Mouse (Mus musculus): ENCODE measurements around the gene Eva1c. TPM values are rescaled to one million over a fixed set of nuclear protein-coding genes. Genes with fewer than 3 reads are reported as not detected.

Eva1c gene
- polyA plus RNA-seq, 1 experiment from 2014 or later = 0.72 TPM

DNA sequence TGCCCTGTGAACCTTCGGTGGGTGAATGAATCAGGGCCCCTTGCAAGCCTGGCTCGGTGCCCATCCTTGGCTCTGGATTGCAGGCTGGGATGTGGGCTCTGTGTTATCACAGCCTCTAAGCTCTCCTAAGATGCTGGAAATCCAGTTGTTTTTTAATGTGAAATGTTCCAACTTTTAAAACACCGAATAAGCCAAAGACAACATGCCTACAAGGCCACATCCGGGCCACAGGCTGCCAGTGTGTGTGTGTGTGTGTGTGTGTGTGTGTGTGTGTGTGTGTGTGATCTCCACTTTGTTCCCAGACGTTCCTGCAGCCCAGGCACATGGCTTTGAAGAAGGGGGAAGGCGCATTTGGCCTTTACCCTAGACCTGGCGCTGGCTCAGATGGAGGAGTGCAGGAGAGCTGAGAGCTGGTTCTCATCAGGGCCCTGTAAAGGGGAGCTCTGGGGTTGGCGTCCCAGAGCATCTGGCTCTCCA, 56.0 kb downstream of the Eva1c start:
- Histone ChIP-seq H3K9me3 (ENCODE audit: control insufficient read depth, low read depth, low read length) (no peaks in the 10 kb centered on the region), H3K4me3 (ENCODE audit: low read depth, low read length) (no peak overlapping the region), H3K4me2 (replicated peaks; ENCODE audit: low read depth, low read length) (no peak overlapping the region), H3K27me3 (ENCODE audit: control insufficient read depth, insufficient read depth, low read length) (no peaks in the 10 kb centered on the region), H3K4me1 (ENCODE audit: control insufficient read depth, insufficient read depth, low read length) (no peaks in the 10 kb centered on the region), H3K36me3 (ENCODE audit: control insufficient read depth, insufficient read depth, low read length) (no peaks in the 10 kb centered on the region), H3K27ac (ENCODE audit: low read length) (no peak overlapping the region), H3K9ac (replicated peaks; ENCODE audit: low read depth, low read length) (no peak overlapping the region)
- no peak for ATAC-seq (ENCODE audit: insufficient number of reproducible peaks, insufficient read depth, low FRiP score, low read depth)
- WGBS = 51% methylated on average over 8 of the region's 8 CpGs

DNA sequence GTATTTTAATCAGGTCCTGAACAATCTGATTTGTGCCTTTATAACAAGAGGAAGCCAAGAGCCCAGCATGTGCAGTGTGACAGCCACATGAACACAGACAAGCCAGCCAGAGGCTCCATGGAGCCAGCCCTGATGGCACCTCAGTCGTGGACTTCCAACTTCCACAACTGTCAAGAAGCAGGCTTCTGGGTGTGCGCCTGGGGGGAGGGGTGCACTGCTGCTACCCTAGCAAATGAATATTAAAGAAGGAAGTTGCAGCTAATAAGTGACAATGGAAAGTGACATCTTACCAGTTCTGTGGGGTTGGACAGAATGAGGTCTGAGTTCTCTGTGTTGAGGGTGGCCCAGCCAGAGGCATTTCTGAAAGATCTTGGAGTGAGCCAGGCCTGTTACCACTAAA, 58.8 kb downstream of the Eva1c start:
- 66% methylated on average over 2 of the region's 2 CpGs for WGBS
- H3K36me3 ChIP-seq (ENCODE audit: control insufficient read depth, insufficient read depth, low read length) = no peaks in the 10 kb centered on the region
- H3K4me2 ChIP-seq (replicated peaks; ENCODE audit: low read depth, low read length) = no peak overlapping the region
- H3K4me1 ChIP-seq (ENCODE audit: control insufficient read depth, insufficient read depth, low read length) = no peaks in the 10 kb centered on the region
- ATAC-seq (ENCODE audit: insufficient number of reproducible peaks, insufficient read depth, low FRiP score, low read depth) = no peak
- no peaks in the 10 kb centered on the region for H3K27me3 ChIP-seq (ENCODE audit: control insufficient read depth, insufficient read depth, low read length)
- no peak overlapping the region for H3K27ac ChIP-seq (ENCODE audit: low read length)
- H3K9ac ChIP-seq (replicated peaks; ENCODE audit: low read depth, low read length) = no peak overlapping the region
- no peak overlapping the region for H3K4me3 ChIP-seq (ENCODE audit: low read depth, low read length)
- no peaks in the 10 kb centered on the region for H3K9me3 ChIP-seq (ENCODE audit: control insufficient read depth, low read depth, low read length)

DNA sequence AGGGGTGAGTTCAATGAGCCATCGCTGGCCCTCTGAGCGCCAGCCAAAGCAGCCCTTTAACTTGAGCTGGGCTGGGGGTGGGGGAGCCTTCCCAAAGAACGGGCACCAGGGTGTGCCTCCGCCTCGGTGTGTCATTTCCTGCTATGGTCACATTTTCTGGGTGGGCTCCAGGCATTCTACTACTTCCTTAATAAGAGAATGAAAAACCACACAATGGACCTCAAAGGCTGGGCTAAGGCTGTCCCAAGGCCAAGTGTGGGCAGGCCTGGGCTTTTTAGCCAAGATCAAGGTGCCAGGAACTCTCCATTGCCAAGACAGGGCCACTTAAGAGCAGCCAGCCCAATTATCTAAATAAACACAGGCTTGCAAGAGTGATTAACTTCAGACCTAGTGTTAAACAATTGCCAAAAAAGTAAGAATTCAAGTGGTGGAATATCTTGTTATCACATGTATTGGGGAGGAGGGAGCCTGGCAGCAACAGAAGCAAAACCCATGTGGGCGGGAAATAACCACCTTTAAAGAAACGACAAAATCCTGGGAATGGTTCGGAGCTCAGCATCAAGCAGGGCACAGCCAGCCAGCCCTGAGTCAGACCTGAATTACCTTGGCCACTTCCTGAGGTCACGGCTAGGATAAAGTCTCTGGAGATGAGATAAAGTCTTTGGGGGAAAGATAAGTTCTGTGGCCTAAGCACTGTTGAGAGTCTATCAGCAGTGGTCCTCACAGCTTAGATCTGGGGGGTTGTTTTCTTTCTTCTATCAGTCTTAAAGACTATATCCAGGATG, 59.5 kb downstream of the Eva1c start:
- H3K36me3 ChIP-seq (ENCODE audit: control insufficient read depth, insufficient read depth, low read length) = no peaks in the 10 kb centered on the region
- no peak for ATAC-seq (ENCODE audit: insufficient number of reproducible peaks, insufficient read depth, low FRiP score, low read depth)
- no peaks in the 10 kb centered on the region for H3K4me1 ChIP-seq (ENCODE audit: control insufficient read depth, insufficient read depth, low read length)
- no peaks in the 10 kb centered on the region for H3K27me3 ChIP-seq (ENCODE audit: control insufficient read depth, insufficient read depth, low read length)
- H3K27ac ChIP-seq (ENCODE audit: low read length) = no peak overlapping the region
- H3K4me3 ChIP-seq (ENCODE audit: low read depth, low read length) = no peak overlapping the region
- no peak overlapping the region for H3K4me2 ChIP-seq (replicated peaks; ENCODE audit: low read depth, low read length)
- H3K9ac ChIP-seq (replicated peaks; ENCODE audit: low read depth, low read length) = no peak overlapping the region
- H3K9me3 ChIP-seq (ENCODE audit: control insufficient read depth, low read depth, low read length) = no peaks in the 10 kb centered on the region
- 63% methylated on average over 9 of the region's 9 CpGs for WGBS

DNA sequence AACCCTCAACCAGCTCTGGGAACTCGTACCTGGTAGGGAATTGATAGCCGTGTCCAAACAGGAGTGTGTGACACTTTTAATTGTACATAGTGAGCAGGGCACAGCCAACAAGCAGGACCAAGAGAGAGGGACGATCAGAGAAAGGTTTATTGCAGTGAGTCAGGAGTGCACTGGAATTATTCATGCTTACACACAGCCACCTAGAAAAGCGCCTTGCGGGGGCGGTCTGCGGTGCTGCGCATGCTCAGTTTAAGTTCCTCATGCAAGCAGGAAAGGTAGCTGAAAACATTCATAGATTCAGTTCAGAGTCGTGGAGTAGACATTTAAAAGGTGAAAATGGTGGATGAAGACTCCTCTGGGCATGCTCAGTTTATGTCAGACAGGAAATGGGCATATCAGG, 64.2 kb downstream of the Eva1c start:
- 87% methylated on average over 9 of the region's 9 CpGs for WGBS

DNA sequence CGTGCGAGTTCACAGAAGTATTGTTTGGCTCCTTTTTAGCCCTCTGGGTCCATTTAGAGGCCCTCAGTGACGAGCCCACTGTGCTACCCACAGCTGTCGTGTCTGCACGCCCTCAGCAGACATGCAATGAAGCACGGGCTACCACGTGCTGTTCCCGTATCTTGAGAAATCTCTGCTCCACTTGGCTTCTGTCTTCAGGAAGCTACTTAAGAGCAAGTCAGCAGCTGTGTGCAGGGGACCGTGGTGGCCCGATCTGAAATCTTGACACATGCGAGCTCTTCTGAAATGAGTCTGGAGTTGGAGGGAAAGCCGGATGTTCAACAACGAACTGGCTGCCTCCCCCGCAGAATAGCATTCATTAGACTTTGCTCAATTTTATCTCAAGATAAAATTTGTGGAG, 65.1 kb downstream of the Eva1c start:
- WGBS = 54% methylated on average over 14 of the region's 14 CpGs
- no peak overlapping the region for H3K4me2 ChIP-seq (replicated peaks; ENCODE audit: low read depth, low read length)
- no peaks in the 10 kb centered on the region for H3K9me3 ChIP-seq (ENCODE audit: control insufficient read depth, low read depth, low read length)
- ATAC-seq (ENCODE audit: insufficient number of reproducible peaks, insufficient read depth, low FRiP score, low read depth) = no peak
- H3K27me3 ChIP-seq (ENCODE audit: control insufficient read depth, insufficient read depth, low read length) = no peaks in the 10 kb centered on the region
- H3K27ac ChIP-seq (ENCODE audit: low read length) = no peak overlapping the region
- H3K4me3 ChIP-seq (ENCODE audit: low read depth, low read length) = no peak overlapping the region
- no peak overlapping the region for H3K9ac ChIP-seq (replicated peaks; ENCODE audit: low read depth, low read length)
- no peaks in the 10 kb centered on the region for H3K36me3 ChIP-seq (ENCODE audit: control insufficient read depth, insufficient read depth, low read length)
- H3K4me1 ChIP-seq (ENCODE audit: control insufficient read depth, insufficient read depth, low read length) = 0 out of 2 replicates have a peak, but pooled peaks cover 6% of the 10 kb centered on the region

More for the DNA sequence above, 64.2 kb downstream of the Eva1c start:
- H3K9ac ChIP-seq (replicated peaks; ENCODE audit: low read depth, low read length) = no peak overlapping the region
- no peak overlapping the region for H3K4me2 ChIP-seq (replicated peaks; ENCODE audit: low read depth, low read length)
- H3K4me1 ChIP-seq (ENCODE audit: control insufficient read depth, insufficient read depth, low read length) = 0 out of 2 replicates have a peak, but pooled peaks cover 6% of the 10 kb centered on the region
- no peak overlapping the region for H3K4me3 ChIP-seq (ENCODE audit: low read depth, low read length)
- no peaks in the 10 kb centered on the region for H3K27me3 ChIP-seq (ENCODE audit: control insufficient read depth, insufficient read depth, low read length)
- no peaks in the 10 kb centered on the region for H3K9me3 ChIP-seq (ENCODE audit: control insufficient read depth, low read depth, low read length)
- no peak overlapping the region for H3K27ac ChIP-seq (ENCODE audit: low read length)
- H3K36me3 ChIP-seq (ENCODE audit: control insufficient read depth, insufficient read depth, low read length) = no peaks in the 10 kb centered on the region
- ATAC-seq (ENCODE audit: insufficient number of reproducible peaks, insufficient read depth, low FRiP score, low read depth) = no peak

DNA sequence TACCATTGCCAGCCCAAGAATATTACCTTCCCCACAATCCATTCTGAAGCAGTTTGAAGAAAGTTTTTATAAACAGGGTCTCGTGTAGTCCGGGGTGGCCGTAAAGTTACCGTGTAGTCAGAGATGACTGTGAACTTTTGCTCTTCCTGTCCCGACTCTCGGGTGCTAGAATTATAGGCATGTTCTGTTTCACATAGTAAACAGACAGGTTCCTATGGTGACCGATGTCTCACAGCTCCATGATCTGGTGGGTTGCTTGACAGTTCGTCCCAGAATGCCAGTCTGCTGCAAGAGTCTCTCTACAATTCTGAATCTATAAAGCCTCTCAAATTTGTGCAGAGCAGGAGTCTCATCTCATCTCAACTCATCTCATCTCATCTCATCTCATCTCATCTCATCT, 65.6 kb downstream of the Eva1c start:
- no peak for ATAC-seq (ENCODE audit: insufficient number of reproducible peaks, insufficient read depth, low FRiP score, low read depth)
- Histone ChIP-seq H3K4me2 (replicated peaks; ENCODE audit: low read depth, low read length) (no peak overlapping the region), H3K4me3 (ENCODE audit: low read depth, low read length) (no peak overlapping the region), H3K27ac (ENCODE audit: low read length) (no peak overlapping the region), H3K36me3 (ENCODE audit: control insufficient read depth, insufficient read depth, low read length) (no peaks in the 10 kb centered on the region), H3K9me3 (ENCODE audit: control insufficient read depth, low read depth, low read length) (no peaks in the 10 kb centered on the region), H3K4me1 (ENCODE audit: control insufficient read depth, insufficient read depth, low read length) (0 out of 2 replicates have a peak, but pooled peaks cover 6% of the 10 kb centered on the region), H3K27me3 (ENCODE audit: control insufficient read depth, insufficient read depth, low read length) (no peaks in the 10 kb centered on the region), H3K9ac (replicated peaks; ENCODE audit: low read depth, low read length) (no peak overlapping the region)
- 22% methylated on average over 8 of the region's 8 CpGs for WGBS

DNA sequence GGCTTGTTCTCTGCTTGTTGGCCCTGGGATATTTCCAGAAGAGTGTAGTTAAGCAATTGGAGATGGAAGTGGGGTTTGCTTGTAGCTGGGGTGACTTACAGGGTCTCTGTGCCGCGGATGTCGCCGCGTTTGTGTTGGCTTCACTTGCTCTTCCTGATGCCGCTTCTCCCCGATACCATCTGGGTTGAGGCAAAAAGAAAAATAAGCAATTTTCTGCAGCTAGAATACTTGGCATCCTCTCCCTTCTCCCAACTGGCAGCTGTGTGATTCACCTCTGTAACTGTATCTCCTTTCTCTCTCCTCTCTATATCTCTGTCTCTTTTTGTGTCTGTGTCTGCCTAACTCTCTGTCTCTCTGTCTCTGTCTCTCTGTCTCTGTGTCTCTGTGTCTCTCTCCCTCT, 66.5 kb downstream of the Eva1c start:
- Histone ChIP-seq H3K27ac (ENCODE audit: low read length) (no peak overlapping the region), H3K4me3 (ENCODE audit: low read depth, low read length) (no peak overlapping the region), H3K36me3 (ENCODE audit: control insufficient read depth, insufficient read depth, low read length) (no peaks in the 10 kb centered on the region), H3K9ac (replicated peaks; ENCODE audit: low read depth, low read length) (no peak overlapping the region), H3K4me2 (replicated peaks; ENCODE audit: low read depth, low read length) (no peak overlapping the region), H3K4me1 (ENCODE audit: control insufficient read depth, insufficient read depth, low read length) (0 out of 2 replicates have a peak, but pooled peaks cover 6% of the 10 kb centered on the region), H3K9me3 (ENCODE audit: control insufficient read depth, low read depth, low read length) (no peaks in the 10 kb centered on the region), H3K27me3 (ENCODE audit: control insufficient read depth, insufficient read depth, low read length) (no peaks in the 10 kb centered on the region)
- 72% methylated on average over 7 of the region's 7 CpGs for WGBS
- ATAC-seq (ENCODE audit: insufficient number of reproducible peaks, insufficient read depth, low FRiP score, low read depth) = no peak

DNA sequence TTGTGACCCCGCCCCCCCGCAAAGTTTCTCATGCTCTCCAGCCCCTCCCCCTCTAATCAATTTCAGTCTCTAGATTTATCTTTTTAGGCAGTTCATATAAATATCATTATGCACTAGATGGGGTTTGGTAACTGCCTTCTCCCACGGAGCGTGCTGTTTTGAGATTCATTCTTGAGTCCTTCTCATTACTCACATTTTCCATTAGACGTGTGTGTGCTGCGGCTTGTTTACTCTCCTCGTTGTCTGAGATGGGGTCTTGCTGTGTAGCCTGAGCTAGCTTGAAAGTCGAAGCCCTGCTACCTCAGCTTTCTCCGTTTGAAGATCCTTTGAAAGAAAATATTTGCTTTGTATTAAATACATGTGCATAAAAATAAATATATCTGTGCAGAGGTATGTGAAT, 67.3 kb downstream of the Eva1c start:
- WGBS = 27% methylated on average over 9 of the region's 9 CpGs
- Histone ChIP-seq H3K4me2 (replicated peaks; ENCODE audit: low read depth, low read length) (no peak overlapping the region), H3K27ac (ENCODE audit: low read length) (no peak overlapping the region), H3K9ac (replicated peaks; ENCODE audit: low read depth, low read length) (no peak overlapping the region), H3K4me1 (ENCODE audit: control insufficient read depth, insufficient read depth, low read length) (0 out of 2 replicates have a peak, but pooled peaks cover 6% of the 10 kb centered on the region), H3K27me3 (ENCODE audit: control insufficient read depth, insufficient read depth, low read length) (no peaks in the 10 kb centered on the region), H3K4me3 (ENCODE audit: low read depth, low read length) (no peak overlapping the region), H3K36me3 (ENCODE audit: control insufficient read depth, insufficient read depth, low read length) (no peaks in the 10 kb centered on the region), H3K9me3 (ENCODE audit: control insufficient read depth, low read depth, low read length) (no peaks in the 10 kb centered on the region)
- no peak for ATAC-seq (ENCODE audit: insufficient number of reproducible peaks, insufficient read depth, low FRiP score, low read depth)

All from stomach, embryonic 14.5 days (tissue).